In the genomic region with DNA sequence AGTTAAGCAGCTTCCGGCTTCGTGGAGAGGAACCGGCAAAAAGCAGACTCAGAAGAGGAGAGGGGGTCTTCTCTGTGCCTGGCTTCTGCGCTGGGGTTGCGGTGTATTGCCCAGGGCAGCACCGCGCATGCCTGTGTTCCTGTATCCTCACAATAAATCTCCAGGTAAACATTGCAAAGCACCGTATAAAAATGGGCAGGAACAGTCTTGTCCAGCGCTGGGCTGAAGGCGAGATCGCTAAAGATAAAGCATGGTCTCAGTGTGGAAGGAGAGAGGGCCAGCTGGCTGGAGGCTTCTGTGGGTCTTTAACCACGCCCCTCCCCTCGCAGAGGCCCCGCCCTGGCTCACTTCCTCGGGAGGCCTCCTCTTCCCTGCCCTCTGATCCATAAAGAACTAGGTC, we compare ENCODE assay signal across 8 mouse cellular contexts.
DNase-seq lines count a peak whose midpoint lies in the region; ATAC-seq lines count a peak whose summit lies in the region.

No protein-coding gene starts in this region.

- peak; percentile 55; the same call in 1 of the 2 replicates for ATAC-seq in heart, embryonic 14.5 days (ENCODE audit: insufficient number of reproducible peaks, insufficient read depth, low FRiP score, low read depth)
- peak; percentile 92 for ATAC-seq in kidney, embryonic 16.5 days (ENCODE audit: low FRiP score, low TSS enrichment)
- peak; percentile 75 for ATAC-seq in stomach, embryonic 16.5 days (ENCODE audit: insufficient read depth, low FRiP score)

- H3K4me1 ChIP-seq in brown adipose tissue, adult 24 weeks (ENCODE audit: control insufficient read depth, insufficient read depth, insufficient read length, low read length), result 0 out of 2 replicates have a peak, but pooled peaks cover 8% of the 10 kb centered on the region
- H3K4me1 ChIP-seq in heart, embryonic 14.5 days (ENCODE audit: control insufficient read depth in 2 of 2, insufficient read depth in 2 of 2, low read length in 2 of 2), result peaks cover 8 to 15% of the 10 kb centered on the region in 2 experiments; a peak in 3 of 4 replicates
- H3K4me1 ChIP-seq in kidney, embryonic 16.5 days (ENCODE audit: insufficient read depth, low read length), result peaks cover 15% of the 10 kb centered on the region; the same call in 1 of the 2 replicates
- H3K4me1 ChIP-seq in stomach, embryonic 16.5 days (ENCODE audit: control insufficient read depth, insufficient read depth, low read length), result peaks cover 14% of the 10 kb centered on the region; the same call in 1 of the 2 replicates

- 1% methylated on average over 15 of the region's 15 CpGs for WGBS in heart, embryonic 14.5 days
- WGBS in kidney, embryonic 16.5 days, result 1% methylated on average over 15 of the region's 15 CpGs
- under 1% methylated on average over 15 of the region's 15 CpGs for WGBS in stomach, embryonic 16.5 days

- peak overlapping the region; percentile 48 for H3K4me3 ChIP-seq in brown adipose tissue, adult 24 weeks (ENCODE audit: insufficient read depth, low read depth, low read length)
- peak overlapping the region; percentile 40 to 46 for H3K4me3 ChIP-seq in heart, embryonic 14.5 days (ENCODE audit: control insufficient read depth in 1 of 2, insufficient read depth in 1 of 2, low read depth in 1 of 2, low read length in 2 of 2)
- H3K4me3 ChIP-seq in kidney, embryonic 16.5 days (ENCODE audit: low read length), result peak overlapping the region; percentile 44
- H3K4me3 ChIP-seq in stomach, embryonic 16.5 days (replicated peaks; ENCODE audit: low read length), result peak overlapping the region; percentile 40

- H3K9ac ChIP-seq in heart, embryonic 14.5 days (ENCODE audit: low read length), result peak overlapping the region; percentile 66
- H3K9ac ChIP-seq in kidney, embryonic 16.5 days (replicated peaks; ENCODE audit: low read length), result peak overlapping the region; percentile 49
- peak overlapping the region; percentile 55; the same call in 1 of the 2 replicates for H3K9ac ChIP-seq in stomach, embryonic 16.5 days (ENCODE audit: low read length)

- no peaks in the 10 kb centered on the region for H3K9me3 ChIP-seq in heart, embryonic 14.5 days (ENCODE audit: control insufficient read depth, low read length)
- H3K9me3 ChIP-seq in kidney, embryonic 16.5 days (ENCODE audit: low read length), result no peaks in the 10 kb centered on the region
- H3K9me3 ChIP-seq in stomach, embryonic 16.5 days (replicated peaks; ENCODE audit: control insufficient read depth, low read length), result no peaks in the 10 kb centered on the region

- no peaks in the 10 kb centered on the region for H3K36me3 ChIP-seq in heart, embryonic 14.5 days (ENCODE audit: control insufficient read depth, insufficient read depth, low read length)
- no peaks in the 10 kb centered on the region for H3K36me3 ChIP-seq in kidney, embryonic 16.5 days (ENCODE audit: insufficient read depth, low read length)
- no peaks in the 10 kb centered on the region for H3K36me3 ChIP-seq in stomach, embryonic 16.5 days (ENCODE audit: control insufficient read depth, insufficient read depth, low read length)

- peak overlapping the region; percentile 88 for H3K4me2 ChIP-seq in heart, embryonic 14.5 days (ENCODE audit: low read length)
- H3K4me2 ChIP-seq in kidney, embryonic 16.5 days (replicated peaks; ENCODE audit: low read depth, low read length), result peak overlapping the region; percentile 66
- peak overlapping the region; percentile 79 for H3K4me2 ChIP-seq in stomach, embryonic 16.5 days (ENCODE audit: low read depth, low read length)

- peak; percentile 30 to 36 for DNase-seq in cerebellum, postnatal 25 days
- DNase-seq in cerebellum, adult 11 months, result no peak
- peak; percentile 74 for DNase-seq in lung, postnatal 10 days
- DNase-seq in left cerebral cortex, adult 9 months (ENCODE audit: low spot score in 2 of 2), result no peak

- no peak overlapping the region for H3K27ac ChIP-seq in brown adipose tissue, adult 24 weeks (replicated peaks; ENCODE audit: low read depth, low read length)
- no peak overlapping the region for H3K27ac ChIP-seq in heart, embryonic 14.5 days (replicated peaks in 1 of 2; ENCODE audit: control insufficient read depth in 1 of 2, insufficient read depth in 1 of 2, low read depth in 2 of 2, low read length in 2 of 2)
- peak overlapping the region; percentile 47; the same call in 1 of the 2 replicates for H3K27ac ChIP-seq in kidney, embryonic 16.5 days (ENCODE audit: low read length)
- H3K27ac ChIP-seq in stomach, embryonic 16.5 days (ENCODE audit: low read length), result 0 out of 2 replicates have a peak overlapping the region, but pooled peaks have one; percentile 16

- no peaks in the 10 kb centered on the region for H3K27me3 ChIP-seq in heart, embryonic 14.5 days (ENCODE audit: control insufficient read depth, insufficient read depth, low read length)
- 0 out of 2 replicates have a peak, but pooled peaks cover 7% of the 10 kb centered on the region for H3K27me3 ChIP-seq in kidney, embryonic 16.5 days (ENCODE audit: insufficient read depth, low read length)
- H3K27me3 ChIP-seq in stomach, embryonic 16.5 days (ENCODE audit: control insufficient read depth, insufficient read depth, low read length), result peaks cover 4% of the 10 kb centered on the region; the same call in 1 of the 2 replicates

Comparison
In these comparisons a context has a peak if more than half of its experiments do, and no peak if none do; other contexts are left out.
1. DNase-seq: peak in cerebellum, postnatal 25 days (2 of 2) and lung, postnatal 10 days (single experiment); none in cerebellum, adult 11 months (single experiment) and left cerebral cortex, adult 9 months (0 of 2).
2. H3K27ac ChIP-seq: peak in kidney, embryonic 16.5 days (single experiment) and stomach, embryonic 16.5 days (single experiment); none in brown adipose tissue, adult 24 weeks (single experiment) and heart, embryonic 14.5 days (0 of 2).
3. Peak in every context shown above with its lines, with median percentiles within 50 percentile points of each other: H3K4me3 ChIP-seq, ATAC-seq, H3K4me2 ChIP-seq and H3K9ac ChIP-seq.